Mouse (Mus musculus) gastrocnemius, postnatal 4 days (tissue): ENCODE data around the gene BC024978. TPM values are rescaled to one million over a fixed set of nuclear protein-coding genes. Genes with fewer than 3 reads are reported as not detected.

Experiments used
- DNase-seq, 2 experiments: peaks; one replicate each; pipeline ENCODE4 v3.0.0; 2021 to 2022; ENCODE audit warnings: low spot score in 2 of 2, mixed read lengths in 2 of 2
- microRNA-seq: library from miRNA; unstranded; fragments of <30 nt; microRNA quantifications from one replicate; pipeline ENCODE4 v1.2.0, GENCODE M21; 2021
- total RNA-seq, 2 experiments: library from RNA; stranded (reverse); gene quantifications; 2 replicates each; pipeline ENCODE4 v1.2.3; 2021

The BC024978 gene
- total RNA-seq, 2 experiments from 2014 or later, result 12.3 to 12.6 TPM

- DNase-seq, result peak; percentile 92 to 97
These were observed 62.8 kb downstream of the BC024978 start, which contains the start of gene Numbl for GRCm38 (mm10) chr7:27258205-27258899. Gene Numbl, plus strand, starts transcription at chr7:27258433.

- DNase-seq, result no peak
These were observed 63.7 kb downstream of the BC024978 start for GRCm38 (mm10) chr7:27259271-27259721.

GRCm38 (mm10) chr7:27259771-27260170 lies 64.2 kb downstream of the BC024978 start:
- DNase-seq, result no peak

Small RNAs within 50 kb of the gene (microRNA-seq; reads per million reads assigned to microRNA genes)
- gene Mir1191 (not detected), gene Mir3101 (not detected)

Other genes with a start within 250 kb of the BC024978 start
- gene Cyp2a12, start 166.7 kb upstream of the BC024978 start, total RNA-seq, result under 1 TPM in 1 of 2 experiments, not detected in 1; 0.47 TPM
- gene Cyp2f2, start 75.9 kb upstream of the BC024978 start, total RNA-seq, result under 1 TPM; 0.41 to 0.59 TPM
- not detected for gene Cyp2t4, start 42.1 kb upstream of the BC024978 start, total RNA-seq
- 10 to 100 TPM; 81.4 to 85.3 TPM for gene Egln2, start 29.0 kb upstream of the BC024978 start, total RNA-seq
- 10 to 100 TPM; 29.4 to 33.6 TPM for gene Rab4b, start 16.9 kb upstream of the BC024978 start, total RNA-seq
- gene Gm21983, start 14.7 kb upstream of the BC024978 start, total RNA-seq, result not detected
- gene Mia, start 14.6 kb upstream of the BC024978 start, total RNA-seq, result not detected
- gene Snrpa, start 490 bp downstream of the BC024978 start, total RNA-seq, result 10 to 100 TPM; 57.3 to 63.7 TPM
- 1 to 10 TPM; 7.2 to 8.5 TPM for gene Itpkc, start 32.9 kb downstream of the BC024978 start, total RNA-seq
- 10 to 100 TPM in 1 of 2 experiments, 1 to 10 TPM in 1; 8.6 to 10.3 TPM for gene Coq8b, start 37.2 kb downstream of the BC024978 start, total RNA-seq
- gene Numbl, start 62.7 kb downstream of the BC024978 start, total RNA-seq, result 10 to 100 TPM; 26.3 to 32.3 TPM
- 100 to 1,000 TPM; 152 to 169 TPM for gene Ltbp4, start 141.9 kb downstream of the BC024978 start, total RNA-seq
- gene Shkbp1, start 160.2 kb downstream of the BC024978 start, total RNA-seq, result 10 to 100 TPM; 11.0 to 11.5 TPM
- gene Gm20479, start 161.6 kb downstream of the BC024978 start, total RNA-seq, result not detected